Mouse (Mus musculus): ENCODE measurements around the gene Npm3.

Npm3 gene

DNA sequence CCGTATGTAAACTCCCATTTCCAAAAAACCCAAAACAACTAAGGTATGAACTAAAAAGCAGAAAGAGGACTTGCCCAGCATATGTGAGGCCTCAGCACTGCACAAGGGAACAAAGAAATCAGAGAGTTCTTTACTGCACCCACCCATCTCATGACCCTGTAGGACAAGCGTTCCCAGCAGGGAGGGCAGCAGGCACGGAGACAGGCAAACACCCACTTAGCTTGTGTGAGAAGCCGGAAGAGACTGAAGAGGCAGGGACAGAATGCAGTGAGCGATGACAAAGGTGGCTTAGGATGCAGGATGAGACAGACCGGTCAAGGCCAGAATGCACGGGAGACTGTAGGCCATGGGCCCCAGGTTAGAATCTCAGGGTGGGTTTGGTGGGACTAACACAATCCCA is 17.7 kb downstream of the Npm3 start:
- no peak for DNase-seq

DNA sequence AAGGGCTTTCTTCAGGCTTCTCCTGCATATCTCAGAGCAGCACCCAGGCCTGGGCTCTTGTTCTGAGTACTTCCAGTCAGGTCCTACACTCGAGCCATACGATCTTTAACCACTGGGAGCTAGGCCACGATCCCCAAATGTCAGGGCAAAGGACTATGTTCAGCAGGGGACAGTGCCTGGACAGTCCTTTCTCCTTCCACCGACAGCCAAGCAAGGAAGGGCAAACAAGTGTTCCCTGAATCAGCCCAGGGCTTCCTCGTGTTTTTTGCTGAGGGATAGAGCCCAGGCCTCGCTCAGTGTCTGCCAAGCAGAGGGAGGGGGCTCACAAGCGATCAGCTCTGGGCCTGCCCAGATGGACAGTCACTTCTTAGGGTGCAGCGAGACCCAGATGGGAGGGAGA is 19.3 kb downstream of the Npm3 start:
- no peak for DNase-seq

DNA sequence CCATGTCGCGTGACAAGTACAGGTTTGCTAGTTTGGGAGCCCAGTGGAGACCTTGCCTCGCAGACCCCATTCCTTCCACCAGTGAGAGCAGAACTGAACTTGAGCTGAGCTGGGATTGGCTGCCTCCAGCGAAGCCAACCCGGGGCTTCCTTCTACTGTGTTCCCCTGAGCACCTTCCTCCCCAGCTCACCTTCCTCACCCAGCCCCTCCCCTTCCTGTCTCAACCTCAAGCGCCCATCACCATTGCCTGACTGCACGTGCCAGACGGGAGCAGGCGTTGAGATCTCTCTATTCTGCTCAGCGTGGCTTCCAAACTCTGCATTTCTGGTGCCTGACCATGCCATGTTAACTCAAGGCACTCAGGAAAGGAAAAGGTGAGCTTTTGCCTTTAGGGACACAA is 22.2 kb downstream of the Npm3 start:
- DNase-seq, result no peak

- no peak for DNase-seq
These were observed 23.6 kb downstream of the Npm3 start for GRCm38 (mm10) chr19:45725677-45726277.

DNA sequence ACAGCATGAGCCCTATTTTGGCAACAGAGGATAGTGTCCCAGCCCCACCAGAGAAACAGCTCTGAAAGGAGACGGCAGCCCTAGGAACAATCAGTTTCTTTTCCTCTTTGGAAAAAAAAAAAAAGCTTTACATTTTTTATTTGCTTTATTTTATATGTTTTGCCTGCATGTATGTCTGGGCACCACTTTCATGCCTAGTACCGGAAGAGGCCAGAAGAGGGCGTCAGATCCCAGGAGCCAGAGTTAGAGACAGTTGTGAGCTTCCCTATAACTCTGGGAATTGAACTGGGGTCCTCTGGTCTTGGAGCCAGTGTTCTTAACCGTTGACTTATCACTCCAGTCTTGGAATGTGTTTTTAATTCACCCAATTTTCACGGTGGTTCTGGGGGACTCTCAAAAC is 27.2 kb downstream of the Npm3 start:
- DNase-seq, result no peak

- DNase-seq, result no peak
These were observed 31.1 kb downstream of the Npm3 start for GRCm38 (mm10) chr19:45718286-45718685.

DNA sequence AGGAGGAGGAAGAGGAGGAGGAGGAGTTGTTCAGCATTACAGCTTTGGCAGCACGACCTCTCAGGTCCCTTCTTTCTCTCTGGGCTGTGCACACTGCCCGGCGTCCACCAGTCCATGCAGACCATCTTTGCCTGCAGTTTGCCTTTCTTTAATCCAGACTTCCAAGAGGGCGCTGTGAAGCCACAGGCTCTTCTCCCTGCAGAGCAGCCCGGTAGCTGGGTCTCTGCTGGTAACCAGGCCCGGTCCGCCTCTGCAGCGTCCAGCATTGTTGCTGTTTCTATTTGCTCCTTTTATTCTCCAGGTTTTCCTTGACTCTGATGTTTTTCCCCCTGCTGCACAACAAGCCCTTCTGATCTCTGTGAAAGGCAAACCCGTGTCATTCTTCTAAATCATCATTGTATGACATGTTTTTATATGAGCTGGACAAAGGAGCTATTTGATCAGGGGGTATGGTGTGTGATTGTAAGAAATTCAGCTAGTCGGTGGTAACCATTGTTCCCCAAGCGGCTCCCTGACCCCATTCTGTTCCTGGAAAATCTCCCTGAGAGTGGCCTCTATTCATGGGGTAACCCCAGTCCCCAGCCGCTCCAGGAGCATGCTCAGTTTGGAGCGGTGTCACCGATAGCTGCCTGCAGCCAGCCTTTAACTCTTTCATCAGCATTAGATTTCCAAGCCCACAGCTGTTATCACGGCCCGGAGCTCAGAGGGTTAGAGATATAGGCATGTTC is 31.7 kb downstream of the Npm3 start:
- DNase-seq, result no peak

GRCm38 (mm10) chr19:45708704-45709103 is 40.7 kb downstream of the Npm3 start:
- DNase-seq, result no peak

Data from kidney, adult 8-10 months (tissue).